Mouse (Mus musculus) cerebellum, adult 9-10 months (tissue): ENCODE results near the gene Olfr323.
A peak's percentile ranks its signal among the peaks of the same experiment; 100 is the strongest.

ENCODE experiments used
- DNase-seq: peaks from one replicate; pipeline ENCODE4 v3.0.0; 2022

The Olfr323 gene

GRCm38 (mm10) chr11:58602800-58603560, 27.3 kb downstream of the Olfr323 start:
- DNase-seq, result no peak

- no peak for DNase-seq
Measured at GRCm38 (mm10) chr11:58602062-58602461, 28.2 kb downstream of the Olfr323 start.

- no peak for DNase-seq
Measured at GRCm38 (mm10) chr11:58597837-58598236, 32.5 kb downstream of the Olfr323 start.

- no peak for DNase-seq
Measured at GRCm38 (mm10) chr11:58594814-58595213, 35.5 kb downstream of the Olfr323 start, which contains the start of gene Olfr324. Gene Olfr324 (plus strand): TSS chr11:58595114.

- DNase-seq, result no peak
Measured at GRCm38 (mm10) chr11:58588620-58589250, 41.6 kb downstream of the Olfr323 start.

- DNase-seq, result peak; percentile 12
Measured at GRCm38 (mm10) chr11:58587898-58588348, 42.4 kb downstream of the Olfr323 start.

GRCm38 (mm10) chr11:58578636-58579035, 51.7 kb downstream of the Olfr323 start:
- DNase-seq, result no peak

- DNase-seq, result no peak
Measured at GRCm38 (mm10) chr11:58577430-58577829, 52.9 kb downstream of the Olfr323 start, which contains the start of gene Olfr325. Gene Olfr325 (plus strand): TSS chr11:58577730.
